Mouse (Mus musculus) liver, embryonic 14.5 days (tissue): ENCODE measurements around the gene Top2a.

Source experiments
- CTCF ChIP-seq: IDR thresholded peaks from 2 replicates; pipeline ENCODE4 v1.5.1; 2016; ENCODE audit warnings: antibody characterized with exemption, low read depth, control low read depth
- EP300 ChIP-seq: IDR thresholded peaks from 2 replicates; pipeline ENCODE4 v1.6.1; 2016; ENCODE audit warnings: antibody characterized with exemption, low read depth

DNA sequence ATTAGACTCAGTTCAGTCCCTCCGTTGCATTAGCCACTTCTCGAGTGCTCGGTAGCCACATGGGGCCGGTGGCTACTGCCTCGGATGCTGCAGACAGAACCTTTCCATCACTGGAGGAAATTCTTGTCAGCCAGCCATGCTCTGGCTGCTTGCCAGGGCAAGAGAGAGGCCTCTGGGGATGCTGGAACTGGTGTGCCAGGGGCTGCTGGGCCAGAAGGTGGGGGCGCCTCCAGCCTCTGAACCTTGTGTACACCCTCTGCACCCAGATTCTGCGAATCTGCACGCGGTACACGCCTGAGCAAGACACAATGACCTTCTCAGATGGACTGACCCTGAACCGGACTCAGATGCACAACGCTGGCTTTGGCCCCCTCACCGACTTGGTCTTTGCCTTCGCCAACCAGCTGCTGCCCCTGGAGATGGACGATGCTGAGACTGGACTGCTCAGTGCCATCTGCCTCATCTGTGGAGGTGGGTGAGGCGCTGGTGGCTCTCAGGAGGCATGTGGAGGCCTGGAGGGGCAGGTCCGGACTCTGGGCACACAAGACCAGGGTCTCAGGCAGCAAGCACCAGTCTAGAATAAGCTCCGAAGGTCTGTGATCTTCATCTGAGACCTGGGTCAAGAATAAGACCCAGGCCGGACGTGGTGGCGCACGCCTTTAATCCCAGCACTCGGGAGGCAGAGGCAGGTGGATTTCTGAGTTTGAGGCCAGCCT, 52.5 kb downstream of the Top2a start:
- TF ChIP-seq EP300: no peak
- TF ChIP-seq CTCF: no peak
